Mouse (Mus musculus) cerebellum, adult 2 months (tissue): ENCODE measurements around the gene Capns1. TPM values are rescaled to one million over a fixed set of nuclear protein-coding genes. Genes with fewer than 3 reads are reported as not detected.
"Not testable (repeated sequence)": the region's sequence is repeated elsewhere in the genome, so short reads cannot be mapped to it uniquely, and the experiment has no call there.

Experiments used
- DNase-seq, 2 experiments: peaks; one replicate each; pipeline ENCODE4 v3.0.0; 2021
- H3K27ac ChIP-seq: fragments of 200-500 bp; 2 replicates; pipeline ENCODE4 v1.5.1; 2012; ENCODE audit warnings: low read length, control low read depth, inconsistent platforms; ENCODE audit not compliant: insufficient read depth
- H3K27me3 ChIP-seq: fragments of 200-500 bp; 2 replicates; pipeline ENCODE4 v1.6.1; 2012; ENCODE audit warnings: inconsistent platforms, mild to moderate bottlenecking, low read length, moderate library complexity; ENCODE audit not compliant: control insufficient read depth, insufficient read depth
- H3K4me1 ChIP-seq: fragments of 200-500 bp; 2 replicates; pipeline ENCODE4 v1.6.1; 2011; ENCODE audit warnings: low read length; ENCODE audit not compliant: control insufficient read depth, insufficient read depth
- H3K4me3 ChIP-seq: fragments of 200-500 bp; replicated peaks from 2 replicates; pipeline ENCODE3; 2011; ENCODE audit warnings: mild to moderate bottlenecking, low read depth, low read length, control low read depth; ENCODE audit not compliant: insufficient read depth
- CTCF ChIP-seq: fragments of 200-500 bp; IDR thresholded peaks from 2 replicates; pipeline ENCODE4 v1.5.1; 2011; ENCODE audit warnings: low read depth, mild to moderate bottlenecking, control low read depth, low read length, moderate library complexity, borderline replicate concordance; ENCODE audit not compliant: insufficient read depth
- POLR2A ChIP-seq: fragments of 200-500 bp; IDR thresholded peaks from 2 replicates; pipeline ENCODE4 v1.6.1; 2011; ENCODE audit warnings: low read length, control low read depth, borderline replicate concordance; ENCODE audit not compliant: insufficient read depth
- WGBS: fragments of 180-500 bp; shearing (Covaris S2); methylation state at CpG from one replicate; pipeline ENCODE4 v1.1.7; 2018; 5-methylcytosine and 5-hydroxymethylcytosine counted together
- polyA plus RNA-seq: library from polyadenylated mRNA; depleted of rRNA; stranded (reverse); fragments of >200 nt; gene quantifications from 2 replicates; pipeline ENCODE4 v1.2.3, GENCODE M21; 2012

Capns1 gene
- polyA plus RNA-seq, 1 experiment: 463 TPM

DNA sequence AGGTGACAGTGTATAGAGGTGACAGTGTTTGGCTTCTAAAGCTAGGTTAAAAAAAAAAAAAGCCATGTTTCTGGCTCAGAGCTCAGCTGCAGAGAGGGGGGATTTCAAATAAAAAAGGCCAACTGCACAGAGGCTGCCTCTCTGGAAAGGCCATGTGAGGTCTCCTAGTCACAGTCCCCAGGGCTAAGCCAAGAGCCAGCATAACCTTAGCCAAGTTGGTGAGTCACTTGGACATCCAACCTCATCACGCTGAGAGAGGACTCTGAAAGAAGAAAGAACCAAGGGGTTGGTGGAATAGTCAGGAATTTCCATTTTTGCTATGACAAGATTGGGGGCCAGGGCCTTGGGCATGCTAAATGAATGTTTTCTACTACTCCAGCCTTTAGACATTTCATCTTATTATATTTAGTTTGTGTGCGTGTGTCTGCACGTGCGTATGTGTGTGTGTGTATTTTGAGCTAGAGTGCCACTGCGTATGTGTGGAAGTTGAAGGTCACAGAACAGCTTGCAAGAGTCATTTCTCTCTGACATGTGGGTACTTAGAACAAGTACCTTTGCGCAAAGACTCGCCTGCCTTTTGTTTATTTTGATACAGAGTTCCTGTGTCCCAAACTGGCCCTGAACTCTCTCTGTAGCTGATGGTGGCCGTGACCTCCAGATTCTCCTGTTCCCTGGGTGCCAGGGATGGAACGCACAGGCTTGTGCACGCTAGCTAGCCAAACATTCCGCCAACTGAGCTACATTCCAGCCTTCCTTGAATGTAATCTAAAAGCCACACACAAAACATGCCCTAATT is 4.5 kb upstream of the Capns1 start:
- peaks cover 16% of the 10 kb centered on the region for H3K4me1 ChIP-seq
- peak; percentile 69 to 89 for DNase-seq
- no peak for TF ChIP-seq POLR2A
- no peak for TF ChIP-seq CTCF
- WGBS: 18% methylated on average over 11 of the region's 11 CpGs
- peak overlapping the region; percentile 87 for H3K27ac ChIP-seq
- no peak overlapping the region for H3K4me3 ChIP-seq
- no peaks in the 10 kb centered on the region for H3K27me3 ChIP-seq

DNA sequence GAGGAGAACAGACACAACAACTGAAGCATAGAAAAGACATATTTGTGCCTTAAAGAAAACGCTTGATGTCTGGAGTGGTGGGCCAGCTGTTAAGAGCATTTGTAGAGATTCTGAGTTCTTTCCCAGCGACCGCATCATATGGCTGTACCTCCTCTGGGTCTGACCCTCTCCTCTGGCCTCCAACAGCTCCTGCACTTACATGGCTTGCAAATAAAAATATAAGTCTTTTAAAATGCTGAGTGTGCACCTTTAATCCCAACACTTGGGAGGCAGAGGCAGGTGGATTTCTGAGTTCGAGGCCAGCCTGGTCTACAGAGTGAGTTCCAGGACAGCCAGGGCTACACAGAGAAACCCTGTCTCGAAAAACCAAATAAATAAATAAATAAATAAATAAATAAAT is 2.0 kb upstream of the Capns1 start:
- peaks cover 27% of the 10 kb centered on the region for H3K4me1 ChIP-seq
- H3K27ac ChIP-seq, H3K27me3 ChIP-seq, H3K4me3 ChIP-seq: not testable (repeated sequence)
- peak in 1 of 2 experiments; percentile 4 for DNase-seq
- WGBS: 90% methylated on average over 5 of the region's 5 CpGs

DNA sequence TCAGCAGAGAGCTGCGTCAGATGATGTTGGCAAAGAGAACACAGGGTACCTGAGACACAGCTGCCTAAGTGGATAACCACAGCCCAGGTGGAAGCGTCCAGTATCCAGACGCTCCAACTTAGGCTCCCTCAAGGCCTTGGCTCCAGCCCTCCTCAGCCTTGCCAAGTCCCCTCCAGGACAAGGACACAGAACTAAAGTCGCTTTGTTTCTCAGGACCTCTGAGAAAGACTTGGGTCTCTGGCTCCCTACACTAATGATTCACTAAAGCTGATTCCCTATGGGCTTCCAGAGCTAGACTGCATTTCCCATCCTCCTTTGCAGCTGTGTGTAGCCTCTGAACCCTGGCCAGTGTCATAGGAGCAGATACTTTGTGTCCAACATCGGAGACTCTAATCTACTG is 1.6 kb upstream of the Capns1 start:
- TF ChIP-seq CTCF: no peak
- no peak for TF ChIP-seq POLR2A
- H3K27ac ChIP-seq: 0 out of 2 replicates have a peak overlapping the region, but pooled peaks have one; percentile 18
- DNase-seq: peak in 1 of 2 experiments; percentile 12
- no peak overlapping the region for H3K4me3 ChIP-seq
- WGBS: 40% methylated on average over 5 of the region's 5 CpGs
- peaks cover 31% of the 10 kb centered on the region for H3K4me1 ChIP-seq
- H3K27me3 ChIP-seq: no peaks in the 10 kb centered on the region

DNA sequence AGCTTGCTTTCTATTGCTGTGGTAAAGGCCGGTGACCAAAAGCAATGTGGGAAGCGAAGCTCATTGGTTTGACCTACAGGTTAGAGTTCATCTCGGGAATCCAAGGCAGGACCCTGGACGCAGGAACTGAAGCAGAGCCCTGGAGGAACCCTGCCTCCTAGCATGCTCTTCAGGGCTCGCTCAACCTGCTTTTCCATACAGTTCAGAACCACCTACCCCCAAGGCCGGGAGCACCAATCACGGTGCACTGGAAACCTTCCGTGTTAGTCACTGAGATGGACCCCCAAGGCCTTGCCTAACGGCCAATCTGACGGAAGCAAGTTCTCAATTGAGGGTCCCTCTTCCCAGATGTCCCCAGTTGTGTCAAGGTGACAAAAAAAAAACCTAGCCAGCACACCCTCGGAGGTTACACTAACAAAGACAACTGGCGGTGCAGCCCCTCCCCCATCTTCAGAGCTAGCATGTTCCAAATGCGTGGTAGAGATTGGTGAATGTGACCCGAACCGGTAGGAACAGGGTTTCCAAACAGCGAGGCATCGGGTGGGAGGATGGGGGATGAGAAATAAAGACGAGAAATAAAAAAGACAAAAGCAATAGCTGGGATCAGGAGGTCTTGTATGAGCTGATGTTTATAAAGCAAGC is 1.0 kb upstream of the Capns1 start:
- H3K27me3 ChIP-seq: no peaks in the 10 kb centered on the region
- DNase-seq: peak in 1 of 2 experiments; percentile 12
- TF ChIP-seq POLR2A: no peak
- no peak for TF ChIP-seq CTCF
- 83% methylated on average over 18 of the region's 18 CpGs for WGBS
- H3K4me1 ChIP-seq: peaks cover 29% of the 10 kb centered on the region
- H3K27ac ChIP-seq: no peak overlapping the region
- no peak overlapping the region for H3K4me3 ChIP-seq

DNA sequence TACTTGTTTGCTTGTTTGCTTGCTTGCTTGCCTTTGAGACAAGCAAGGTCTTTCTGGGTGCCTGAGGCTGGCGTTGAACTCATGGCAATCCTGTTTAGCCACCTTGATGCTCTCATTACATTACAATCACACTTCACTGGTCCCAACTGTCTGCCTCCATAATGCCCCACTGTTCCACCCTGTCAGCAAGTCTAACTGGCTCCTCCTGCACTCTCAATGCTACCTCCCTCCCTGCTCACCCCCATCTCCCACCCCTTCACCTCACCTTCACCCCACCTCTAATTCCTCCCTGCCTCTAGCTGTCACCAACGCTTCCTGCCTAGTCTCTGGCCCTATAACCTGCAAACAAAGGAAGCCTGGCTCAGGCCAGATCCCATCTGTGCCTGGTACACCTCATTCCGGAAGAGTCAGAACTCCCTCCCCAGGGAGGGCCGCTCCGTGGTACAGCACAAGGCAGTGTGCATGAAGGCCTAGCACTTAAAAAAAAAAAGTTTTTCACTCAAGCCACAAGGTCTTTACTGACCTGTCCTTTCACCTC is 950 bp downstream of the Capns1 start:
- TF ChIP-seq CTCF: no peak
- no peak for TF ChIP-seq POLR2A
- H3K4me1 ChIP-seq: peaks cover 30% of the 10 kb centered on the region
- peak overlapping the region; percentile 37 for H3K27ac ChIP-seq
- H3K27me3 ChIP-seq: no peaks in the 10 kb centered on the region
- DNase-seq: peak in 1 of 2 experiments; percentile 60
- H3K4me3 ChIP-seq: no peak overlapping the region
- 27% methylated on average over 5 of the region's 5 CpGs for WGBS

DNA sequence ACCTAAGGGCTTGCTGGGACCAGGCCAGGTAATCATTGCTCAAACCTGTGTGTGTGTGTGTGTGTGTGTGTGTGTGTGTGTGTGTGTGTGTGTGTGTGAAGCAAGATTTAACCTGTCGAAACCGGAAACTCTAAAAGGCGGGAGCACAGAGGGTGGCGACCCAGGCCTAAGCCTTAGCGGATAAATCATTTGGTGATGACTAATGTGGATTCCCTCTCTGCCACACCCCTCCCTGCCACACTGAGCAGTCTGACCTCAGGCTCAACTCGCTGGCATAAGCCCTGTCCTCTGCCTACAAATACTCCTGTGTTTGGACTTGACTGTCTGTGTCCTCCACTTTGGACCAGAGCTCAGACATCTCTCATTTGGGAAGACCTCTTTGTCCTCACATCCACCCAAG is 2.4 kb downstream of the Capns1 start:
- WGBS: 80% methylated on average over 6 of the region's 6 CpGs
- DNase-seq: no peak
- H3K4me3 ChIP-seq: no peak overlapping the region
- no peak for TF ChIP-seq POLR2A
- H3K4me1 ChIP-seq: peaks cover 28% of the 10 kb centered on the region
- H3K27ac ChIP-seq: no peak overlapping the region
- H3K27me3 ChIP-seq: no peaks in the 10 kb centered on the region

DNA sequence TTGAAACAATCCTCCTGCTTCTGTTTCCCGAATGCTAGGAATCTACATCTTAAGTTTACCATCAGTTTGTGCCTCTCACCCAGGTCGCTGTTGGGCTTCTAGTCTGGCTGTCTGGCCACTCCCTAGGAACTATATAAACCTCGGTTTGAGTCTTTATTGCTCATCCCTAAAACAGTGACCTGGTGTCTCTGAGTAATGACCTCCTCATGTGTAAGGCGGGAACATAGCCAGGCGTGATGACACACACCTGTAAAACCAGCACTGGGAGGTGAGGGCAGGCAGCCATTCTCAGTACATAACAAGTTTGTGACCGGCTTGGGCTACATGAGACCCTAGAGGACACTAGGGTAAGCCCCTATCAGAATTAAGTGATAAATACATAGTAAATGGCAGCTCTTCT is 3.1 kb downstream of the Capns1 start:
- TF ChIP-seq POLR2A: no peak
- TF ChIP-seq CTCF: no peak
- DNase-seq: no peak
- Histone ChIP-seq H3K27ac (no peak overlapping the region), H3K4me1 (peaks cover 28% of the 10 kb centered on the region), H3K4me3 (no peak overlapping the region), H3K27me3 (no peaks in the 10 kb centered on the region)
- 76% methylated on average over 6 of the region's 6 CpGs for WGBS

DNA sequence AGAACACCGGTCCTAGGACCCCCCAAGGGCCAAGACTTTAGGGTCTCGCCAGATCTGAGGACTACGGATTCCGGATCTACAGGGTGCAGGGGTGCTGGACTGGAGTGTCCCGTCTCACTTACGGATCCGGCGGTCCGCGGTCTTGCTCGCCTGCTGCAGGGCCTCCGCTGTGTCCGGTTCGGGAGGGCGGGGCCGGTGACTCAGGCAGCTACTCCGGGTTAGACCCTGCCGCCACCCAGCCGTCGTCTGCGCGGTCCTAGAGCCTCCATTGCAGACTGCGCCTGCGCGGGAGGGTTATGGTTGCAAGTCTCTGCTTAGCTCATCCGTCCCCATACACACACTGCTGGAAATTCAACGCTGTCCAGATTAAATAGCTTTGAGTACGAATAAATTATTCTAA is 3.7 kb downstream of the Capns1 start:
- peak overlapping the region; percentile 89 for H3K27ac ChIP-seq
- under 1% methylated on average over 28 of the region's 28 CpGs for WGBS
- TF ChIP-seq POLR2A: peak; percentile 84
- TF ChIP-seq CTCF: no peak
- H3K4me1 ChIP-seq: peaks cover 22% of the 10 kb centered on the region
- H3K27me3 ChIP-seq: no peaks in the 10 kb centered on the region
- H3K4me3 ChIP-seq: peak overlapping the region; percentile 90
- peak; percentile 96 to 98 for DNase-seq
